Mouse (Mus musculus): ENCODE data around the gene Phxr2. TPM values are rescaled to one million over a fixed set of nuclear protein-coding genes. Genes with fewer than 3 reads are reported as not detected.

Gene Phxr2
- total and polyA plus RNA-seq, 3 experiments = not detected

DNA sequence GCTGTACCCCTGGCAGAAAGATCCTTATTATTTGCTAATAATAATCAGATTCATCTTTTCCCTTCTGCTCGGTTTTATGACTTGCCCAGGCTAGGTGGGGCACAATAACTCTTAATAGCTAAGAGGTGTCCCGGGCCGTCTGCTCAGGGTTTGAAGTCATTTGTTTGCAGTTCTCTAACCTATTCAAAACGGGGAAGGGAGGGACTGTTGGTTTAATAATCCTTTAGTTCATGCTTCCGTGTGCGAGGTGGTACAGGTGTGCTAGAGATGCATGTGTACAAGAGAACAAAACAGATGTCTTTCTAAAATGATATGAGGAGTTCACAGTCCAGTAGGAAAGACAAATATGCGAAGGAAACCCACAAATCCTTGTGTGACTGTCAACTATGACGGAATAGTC is 11.8 kb downstream of the Phxr2 start:
- TF ChIP-seq CTCF (IDR thresholded peaks at IDR 0.05) (no peak), EP300 (IDR thresholded peaks at IDR 0.05; ENCODE audit: insufficient read depth, low read depth, low read length) (no peak), POLR2A (IDR thresholded peaks at IDR 0.05; ENCODE audit: insufficient read depth, low read depth, low read length) (no peak)
- intact Hi-C loops (cut with DNase I) = no loop called here
- Histone ChIP-seq H3K27me3 (ENCODE audit: control insufficient read depth, insufficient read depth, low read length) (no peaks in the 10 kb centered on the region), H3K4me3 (no peak overlapping the region), H3K9ac (ENCODE audit: low read depth, low read length) (no peak overlapping the region), H3K27ac (no peak overlapping the region), H3K4me1 (ENCODE audit: control insufficient read depth, insufficient read depth, low read length) (0 out of 2 replicates have a peak, but pooled peaks cover 2% of the 10 kb centered on the region), H3K36me3 (ENCODE audit: control insufficient read depth, insufficient read depth, low read length) (no peaks in the 10 kb centered on the region), H3K79me2 (replicated peaks; ENCODE audit: control insufficient read depth, insufficient read depth, low read length) (peaks cover 2% of the 10 kb centered on the region)
- WGBS = 91% methylated on average over 8 of the region's 8 CpGs
- no peak for DNase-seq

DNA sequence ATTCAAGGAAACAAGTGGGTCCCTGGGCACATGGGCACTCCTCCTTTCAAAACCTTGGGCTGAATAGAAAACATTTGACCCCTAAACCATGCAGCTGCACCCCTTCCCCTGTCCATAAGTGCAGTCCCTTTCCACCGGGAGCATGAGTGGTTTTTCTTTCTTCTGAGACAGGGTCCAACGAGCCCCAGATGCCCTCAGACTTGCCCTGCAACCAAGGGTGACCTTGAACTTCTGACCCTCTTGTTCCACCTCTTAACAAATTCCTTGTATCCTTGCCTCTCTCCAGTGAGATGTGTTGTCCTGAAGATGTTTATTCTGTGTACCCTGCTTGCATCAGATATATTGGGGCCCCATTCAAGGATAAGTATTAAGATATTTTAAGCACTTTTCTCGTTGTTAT is 12.6 kb downstream of the Phxr2 start:
- H3K79me2 ChIP-seq (replicated peaks; ENCODE audit: control insufficient read depth, insufficient read depth, low read length) = peaks cover 2% of the 10 kb centered on the region
- no peaks in the 10 kb centered on the region for H3K27me3 ChIP-seq (ENCODE audit: control insufficient read depth, insufficient read depth, low read length)
- no peak overlapping the region for H3K27ac ChIP-seq
- no peak for DNase-seq
- no peak overlapping the region for H3K4me3 ChIP-seq
- H3K9ac ChIP-seq (ENCODE audit: low read depth, low read length) = no peak overlapping the region
- TF ChIP-seq POLR2A (IDR thresholded peaks at IDR 0.05; ENCODE audit: insufficient read depth, low read depth, low read length) (no peak), EP300 (IDR thresholded peaks at IDR 0.05; ENCODE audit: insufficient read depth, low read depth, low read length) (no peak), CTCF (IDR thresholded peaks at IDR 0.05) (no peak)
- intact Hi-C loops (cut with DNase I) = no loop called here
- 41% methylated on average over 3 of the region's 3 CpGs for WGBS
- peaks cover 7% of the 10 kb centered on the region for H3K4me1 ChIP-seq (ENCODE audit: control insufficient read depth, insufficient read depth, low read length)
- H3K36me3 ChIP-seq (ENCODE audit: control insufficient read depth, insufficient read depth, low read length) = no peaks in the 10 kb centered on the region

DNA sequence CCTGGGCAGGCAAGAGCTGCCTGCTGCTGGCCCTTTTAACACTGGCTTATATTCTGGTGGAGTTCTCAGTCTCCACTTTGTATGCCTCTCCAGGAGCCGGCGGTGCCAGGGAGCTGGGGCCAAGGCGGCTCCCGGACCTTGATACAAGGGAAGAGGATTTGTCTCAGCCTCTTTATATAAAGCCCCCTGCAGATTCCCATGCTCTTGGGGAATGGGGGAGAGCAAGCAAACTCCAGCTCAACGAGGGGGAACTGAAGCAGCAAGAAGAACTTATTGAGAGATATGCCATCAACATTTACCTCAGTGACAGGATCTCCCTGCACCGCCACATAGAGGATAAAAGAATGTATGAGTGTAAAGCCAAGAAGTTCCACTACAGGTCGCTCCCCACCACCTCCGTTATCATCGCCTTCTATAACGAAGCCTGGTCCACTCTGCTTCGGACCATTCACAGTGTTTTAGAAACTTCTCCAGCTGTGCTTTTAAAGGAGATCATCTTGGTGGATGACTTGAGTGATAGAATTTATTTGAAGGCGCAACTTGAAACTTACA is 17.6 kb downstream of the Phxr2 start:
- Histone ChIP-seq H3K36me3 (ENCODE audit: control insufficient read depth, insufficient read depth, low read length) (peaks cover 2% of the 10 kb centered on the region; the same call in 1 of the 2 replicates), H3K27me3 (ENCODE audit: control insufficient read depth, insufficient read depth, low read length) (no peaks in the 10 kb centered on the region), H3K27ac (peak overlapping the region; percentile 89), H3K4me1 (ENCODE audit: control insufficient read depth, insufficient read depth, low read length) (peaks cover 6% of the 10 kb centered on the region), H3K4me3 (peak overlapping the region; percentile 98), H3K79me2 (replicated peaks; ENCODE audit: control insufficient read depth, insufficient read depth, low read length) (no peaks in the 10 kb centered on the region; the same call in 1 of the 2 replicates), H3K9ac (ENCODE audit: low read depth, low read length) (peak overlapping the region; percentile 77)
- no peak for DNase-seq
- intact Hi-C loops (cut with DNase I) = loop anchor here (5.0 kb wide), 4 partner anchors 44 to 509 kb away; partner anchors contain the start of gene Atp2b1
- no peak for TF ChIP-seq POLR2A (IDR thresholded peaks at IDR 0.05; ENCODE audit: insufficient read depth, low read depth, low read length)
- no peak for TF ChIP-seq EP300 (IDR thresholded peaks at IDR 0.05; ENCODE audit: insufficient read depth, low read depth, low read length)
- TF ChIP-seq CTCF (IDR thresholded peaks at IDR 0.05) = no peak
- WGBS = 36% methylated on average over 12 of the region's 12 CpGs

DNA sequence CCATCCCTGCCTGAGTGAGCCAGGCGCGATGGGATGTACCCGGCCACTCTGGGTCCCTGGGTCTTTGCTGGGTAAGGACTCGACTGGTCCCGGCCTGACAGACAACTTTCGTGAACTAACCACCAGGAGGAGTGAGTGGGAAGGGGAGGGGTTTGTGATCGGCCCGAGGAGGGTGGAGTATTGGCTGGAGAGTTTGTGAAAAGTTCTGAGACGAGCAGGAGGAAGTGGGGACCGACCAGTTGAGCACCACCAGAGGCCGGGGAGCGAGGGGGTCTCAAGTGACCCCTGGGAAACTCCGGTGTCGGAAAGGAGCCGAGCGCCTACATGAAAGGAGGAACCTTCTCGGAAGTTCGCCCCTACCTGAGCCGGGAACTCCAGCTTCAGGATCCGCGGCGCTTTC is 18.2 kb downstream of the Phxr2 start, which contains the start of gene Galnt4:
Gene Galnt4, plus strand, starts transcription at position 196 of the 400 bp plus-strand sequence.
- intact Hi-C loops (cut with DNase I) = loop anchor here (5.0 kb wide), 4 partner anchors 44 to 509 kb away; partner anchors contain the start of gene Atp2b1
- H3K4me1 ChIP-seq (ENCODE audit: control insufficient read depth, insufficient read depth, low read length) = peaks cover 5% of the 10 kb centered on the region
- H3K4me3 ChIP-seq = peak within 1 kb of the TSS; percentile 98
- H3K79me2 ChIP-seq (replicated peaks; ENCODE audit: control insufficient read depth, insufficient read depth, low read length) = no peaks in the 10 kb centered on the region; the same call in 1 of the 2 replicates
- WGBS = under 1% methylated on average over 22 of the region's 22 CpGs
- H3K27ac ChIP-seq = peak within 1 kb of the TSS; percentile 89
- H3K27me3 ChIP-seq (ENCODE audit: control insufficient read depth, insufficient read depth, low read length) = no peaks in the 10 kb centered on the region
- peak; percentile 84 to 88 for DNase-seq
- TF ChIP-seq EP300 (IDR thresholded peaks at IDR 0.05; ENCODE audit: insufficient read depth, low read depth, low read length) (no peak), CTCF (IDR thresholded peaks at IDR 0.05) (peak; percentile 85), POLR2A (IDR thresholded peaks at IDR 0.05; ENCODE audit: insufficient read depth, low read depth, low read length) (peak; percentile 60)
- H3K36me3 ChIP-seq (ENCODE audit: control insufficient read depth, insufficient read depth, low read length) = peaks cover 2% of the 10 kb centered on the region; the same call in 1 of the 2 replicates
- H3K9ac ChIP-seq (ENCODE audit: low read depth, low read length) = peak within 1 kb of the TSS; percentile 86

DNA sequence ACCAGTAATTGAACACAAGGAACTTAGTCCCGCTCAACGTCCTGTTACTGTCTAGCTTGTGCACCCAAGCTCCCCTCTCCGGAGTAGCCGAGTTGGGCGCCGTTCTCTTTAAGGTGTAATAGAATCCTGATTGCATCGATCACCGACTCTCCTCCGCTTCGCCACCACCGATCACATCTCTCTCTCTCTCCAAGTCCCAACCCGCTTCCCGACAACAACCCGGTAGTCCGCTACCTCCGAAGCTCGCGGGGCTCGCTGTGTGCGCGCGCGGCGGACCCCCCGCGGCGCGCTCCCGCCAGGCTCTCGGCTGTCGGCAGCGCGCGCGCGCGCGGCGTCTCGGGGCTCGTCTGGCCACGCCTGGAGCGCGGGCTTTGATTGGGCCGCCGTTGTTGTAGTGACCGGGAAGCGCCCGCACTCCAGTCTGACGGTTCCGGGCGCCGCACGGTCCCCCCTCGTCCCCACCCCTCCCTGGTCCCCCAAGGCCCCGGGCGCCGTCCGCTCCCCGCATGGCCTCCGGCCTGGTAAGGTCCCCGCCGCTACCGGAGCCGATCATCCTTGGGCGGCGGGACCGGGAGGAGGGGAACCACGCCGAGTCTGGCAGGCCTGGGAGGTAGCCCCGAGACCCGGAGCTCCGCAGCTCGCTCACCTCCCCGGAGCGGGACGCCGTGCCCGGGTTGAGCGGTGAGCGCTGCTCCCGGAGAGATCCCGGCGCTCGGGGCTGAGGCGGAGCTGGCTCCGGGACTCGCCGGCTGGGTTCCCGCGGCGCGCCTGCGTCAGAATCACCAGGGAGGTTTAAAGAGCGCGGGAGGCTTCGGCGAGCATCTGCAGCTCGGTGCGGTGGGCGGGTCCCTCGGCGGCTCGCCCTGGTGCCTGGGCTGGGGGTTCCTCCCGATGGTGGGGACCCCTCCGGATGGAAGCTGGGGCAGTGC is 19.2 kb downstream of the Phxr2 start, which contains the start of gene Poc1b:
Gene Poc1b, plus strand, starts transcription at position 334 of the 929 bp plus-strand sequence.
- WGBS = under 1% methylated on average over 105 of the region's 106 CpGs
- H3K36me3 ChIP-seq (ENCODE audit: control insufficient read depth, insufficient read depth, low read length) = peaks cover 2% of the 10 kb centered on the region; the same call in 1 of the 2 replicates
- peak within 1 kb of the TSS; percentile 96 for H3K9ac ChIP-seq (ENCODE audit: low read depth, low read length)
- intact Hi-C loops (cut with DNase I) = loop anchor here (5.0 kb wide), 4 partner anchors 45 to 510 kb away; partner anchors contain the start of gene Atp2b1
- peak within 1 kb of the TSS; percentile 89 for H3K27ac ChIP-seq
- H3K4me1 ChIP-seq (ENCODE audit: control insufficient read depth, insufficient read depth, low read length) = peaks cover 5% of the 10 kb centered on the region
- H3K27me3 ChIP-seq (ENCODE audit: control insufficient read depth, insufficient read depth, low read length) = no peaks in the 10 kb centered on the region
- H3K79me2 ChIP-seq (replicated peaks; ENCODE audit: control insufficient read depth, insufficient read depth, low read length) = no peaks in the 10 kb centered on the region; the same call in 1 of the 2 replicates
- peak within 1 kb of the TSS; percentile 98 for H3K4me3 ChIP-seq
- TF ChIP-seq POLR2A (IDR thresholded peaks at IDR 0.05; ENCODE audit: insufficient read depth, low read depth, low read length) (0 out of 2 replicates have a peak, but pooled peaks have one; percentile 16), CTCF (IDR thresholded peaks at IDR 0.05) (no peak), EP300 (IDR thresholded peaks at IDR 0.05; ENCODE audit: insufficient read depth, low read depth, low read length) (0 out of 2 replicates have a peak, but pooled peaks have one; percentile 31)
- DNase-seq = peak; percentile 90 to 91

All from heart, adult 2 months (tissue).